Mouse (Mus musculus): ENCODE results near the gene Efemp1. TPM values are rescaled to one million over a fixed set of nuclear protein-coding genes. Genes with fewer than 3 reads are reported as not detected.

Efemp1 gene
- 5.2 and 6.7 TPM in 2 replicates for polyA plus RNA-seq (2016; fragmentation: Nextera tagmentation; extraction: Ambion mirVana)

- Histone ChIP-seq H3K9ac (peak within 1 kb of the TSS; percentile 56), H3K36me3 (replicated peaks) (no peaks in the 10 kb centered on the region), H3K27ac (no peak within 1 kb of the TSS), H3K4me2 (peak within 1 kb of the TSS; percentile 79), H3K27me3 (peaks cover 21% of the 10 kb centered on the region), H3K9me3 (no peaks in the 10 kb centered on the region), H3K4me1 (peaks cover 17% of the 10 kb centered on the region; the same call in 1 of the 2 replicates), H3K4me3 (replicated peaks) (peak within 1 kb of the TSS; percentile 43)
- WGBS: under 1% methylated on average over 28 of the region's 30 CpGs
- ATAC-seq (ENCODE audit: low FRiP score): peak; percentile 88
These were observed at the start of gene Efemp1 for GRCm38 (mm10) chr11:28853102-28853800. Gene Efemp1 (plus strand): TSS chr11:28853204.

- WGBS: 68% methylated on average over 3 of the region's 3 CpGs
- H3K27me3 ChIP-seq: no peaks in the 10 kb centered on the region
- no peak overlapping the region for H3K27ac ChIP-seq
- H3K9me3 ChIP-seq: no peaks in the 10 kb centered on the region
- no peak overlapping the region for H3K4me3 ChIP-seq (replicated peaks)
- ATAC-seq (ENCODE audit: low FRiP score): no peak
- H3K4me2 ChIP-seq: no peak overlapping the region
- H3K9ac ChIP-seq: no peak overlapping the region
- H3K36me3 ChIP-seq (replicated peaks): no peaks in the 10 kb centered on the region
- no peaks in the 10 kb centered on the region for H3K4me1 ChIP-seq
These were observed 44.3 kb upstream of the Efemp1 start for GRCm38 (mm10) chr11:28808685-28809084.

DNA sequence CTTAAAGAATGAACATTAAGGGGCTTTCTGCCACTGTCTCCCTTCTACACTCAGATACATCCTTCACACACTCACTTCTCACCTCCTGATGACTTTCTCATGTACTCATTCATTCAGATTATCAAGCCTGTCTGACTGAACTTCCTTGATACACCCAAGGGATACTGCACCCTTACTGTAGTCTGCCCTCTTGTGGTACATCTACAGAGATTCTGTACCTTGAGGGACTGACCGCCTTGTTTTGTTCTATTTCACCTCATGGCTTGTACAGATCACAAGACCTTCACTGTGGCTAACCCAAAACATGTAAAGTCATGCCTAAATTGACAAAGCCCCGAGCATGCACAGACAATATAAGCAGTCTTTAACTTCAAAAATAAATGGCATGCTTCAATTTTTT, 41.1 kb upstream of the Efemp1 start:
- ATAC-seq (ENCODE audit: low FRiP score): no peak
- Histone ChIP-seq H3K9me3 (no peaks in the 10 kb centered on the region), H3K9ac (no peak overlapping the region), H3K27ac (no peak overlapping the region), H3K4me3 (replicated peaks) (no peak overlapping the region), H3K4me2 (no peak overlapping the region), H3K36me3 (replicated peaks) (no peaks in the 10 kb centered on the region), H3K4me1 (no peaks in the 10 kb centered on the region), H3K27me3 (no peaks in the 10 kb centered on the region)
- WGBS: 74% methylated on average over 2 of the region's 2 CpGs

- H3K9ac ChIP-seq: no peak overlapping the region
- H3K27ac ChIP-seq: no peak overlapping the region
- ATAC-seq (ENCODE audit: low FRiP score): no peak
- no peaks in the 10 kb centered on the region for H3K4me1 ChIP-seq
- no peaks in the 10 kb centered on the region for H3K27me3 ChIP-seq
- H3K4me2 ChIP-seq: no peak overlapping the region
- no peaks in the 10 kb centered on the region for H3K9me3 ChIP-seq
- 77% methylated on average over 2 of the region's 2 CpGs for WGBS
- H3K4me3 ChIP-seq (replicated peaks): no peak overlapping the region
- H3K36me3 ChIP-seq (replicated peaks): no peaks in the 10 kb centered on the region
These were observed 40.4 kb upstream of the Efemp1 start for GRCm38 (mm10) chr11:28812564-28812963.

GRCm38 (mm10) chr11:28817405-28817804, 35.6 kb upstream of the Efemp1 start:
- no peak for ATAC-seq (ENCODE audit: low FRiP score)
- Histone ChIP-seq H3K27ac (no peak overlapping the region), H3K9me3 (no peaks in the 10 kb centered on the region), H3K4me2 (no peak overlapping the region), H3K4me3 (replicated peaks) (no peak overlapping the region), H3K36me3 (replicated peaks) (no peaks in the 10 kb centered on the region), H3K9ac (no peak overlapping the region), H3K27me3 (no peaks in the 10 kb centered on the region), H3K4me1 (no peaks in the 10 kb centered on the region)
- 67% methylated on average over 4 of the region's 4 CpGs for WGBS

- Histone ChIP-seq H3K27ac (no peak overlapping the region), H3K36me3 (replicated peaks) (no peaks in the 10 kb centered on the region), H3K9me3 (no peaks in the 10 kb centered on the region), H3K9ac (no peak overlapping the region), H3K4me1 (no peaks in the 10 kb centered on the region), H3K4me3 (replicated peaks) (no peak overlapping the region), H3K27me3 (no peaks in the 10 kb centered on the region), H3K4me2 (no peak overlapping the region)
- WGBS: 91% methylated on average over 2 of the region's 2 CpGs
- no peak for ATAC-seq (ENCODE audit: low FRiP score)
These were observed 26.1 kb upstream of the Efemp1 start for GRCm38 (mm10) chr11:28826950-28827349.

DNA sequence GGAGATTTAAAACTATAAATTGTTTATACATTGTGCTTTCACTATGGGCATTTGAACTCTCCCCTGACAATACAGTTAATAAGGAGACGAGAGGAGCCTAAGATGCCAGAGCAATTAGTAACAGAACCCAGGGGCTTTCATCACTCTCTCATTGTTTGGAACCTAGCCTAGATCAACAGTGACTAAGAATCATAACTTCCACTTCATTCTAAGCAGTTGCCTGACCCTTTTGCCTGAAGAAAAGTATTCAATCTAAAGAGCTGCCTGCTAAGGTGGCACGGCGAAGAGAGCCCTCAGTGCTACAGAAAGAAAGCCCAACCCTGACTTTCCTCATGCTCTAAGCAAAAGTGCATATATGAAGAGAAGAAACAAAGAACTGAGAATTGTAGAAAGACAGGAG, 19.2 kb upstream of the Efemp1 start:
- Histone ChIP-seq H3K9me3 (no peaks in the 10 kb centered on the region), H3K36me3 (replicated peaks) (no peaks in the 10 kb centered on the region), H3K4me3 (replicated peaks) (no peak overlapping the region), H3K27me3 (no peaks in the 10 kb centered on the region), H3K4me1 (no peaks in the 10 kb centered on the region), H3K27ac (no peak overlapping the region), H3K4me2 (no peak overlapping the region), H3K9ac (no peak overlapping the region)
- WGBS: 33% methylated on average over 3 of the region's 3 CpGs
- no peak for ATAC-seq (ENCODE audit: low FRiP score)

- Histone ChIP-seq H3K4me1 (no peaks in the 10 kb centered on the region), H3K9ac (no peak overlapping the region), H3K4me3 (replicated peaks) (no peak overlapping the region), H3K36me3 (replicated peaks) (no peaks in the 10 kb centered on the region), H3K4me2 (no peak overlapping the region), H3K27me3 (no peaks in the 10 kb centered on the region), H3K27ac (no peak overlapping the region), H3K9me3 (no peaks in the 10 kb centered on the region)
- no peak for ATAC-seq (ENCODE audit: low FRiP score)
These were observed 17.9 kb upstream of the Efemp1 start for GRCm38 (mm10) chr11:28835141-28835540.

- ATAC-seq (ENCODE audit: low FRiP score): no peak
- no peak overlapping the region for H3K9ac ChIP-seq
- H3K4me2 ChIP-seq: no peak overlapping the region
- no peak overlapping the region for H3K27ac ChIP-seq
- H3K4me3 ChIP-seq (replicated peaks): no peak overlapping the region
- peaks cover 17% of the 10 kb centered on the region; the same call in 1 of the 2 replicates for H3K4me1 ChIP-seq
- no peaks in the 10 kb centered on the region for H3K36me3 ChIP-seq (replicated peaks)
- H3K9me3 ChIP-seq: no peaks in the 10 kb centered on the region
- peaks cover 21% of the 10 kb centered on the region for H3K27me3 ChIP-seq
These were observed 3.2 kb upstream of the Efemp1 start for GRCm38 (mm10) chr11:28849841-28850240.

DNA sequence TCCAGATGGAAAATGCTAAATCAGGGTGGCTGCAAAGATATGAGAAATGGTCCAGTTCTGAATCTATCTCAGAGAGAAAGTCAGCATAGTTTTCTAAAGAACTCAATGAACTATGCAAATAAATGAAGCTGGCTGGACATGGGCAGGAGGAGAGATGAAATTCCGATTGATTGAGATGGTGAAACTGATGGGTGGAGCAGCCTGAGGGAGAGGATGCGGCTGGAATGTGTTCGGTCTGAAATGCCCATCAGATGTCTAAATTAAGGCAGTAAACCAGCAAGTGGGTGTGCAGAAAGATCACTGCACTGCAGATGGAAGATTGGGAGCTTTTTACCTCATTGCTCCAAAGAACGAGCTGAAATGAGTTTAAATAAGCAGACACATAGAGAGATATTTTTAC, 1.4 kb upstream of the Efemp1 start:
- Histone ChIP-seq H3K4me1 (peaks cover 17% of the 10 kb centered on the region; the same call in 1 of the 2 replicates), H3K36me3 (replicated peaks) (no peaks in the 10 kb centered on the region), H3K9ac (no peak overlapping the region), H3K4me2 (no peak overlapping the region), H3K27ac (no peak overlapping the region), H3K4me3 (replicated peaks) (no peak overlapping the region), H3K27me3 (peaks cover 21% of the 10 kb centered on the region), H3K9me3 (no peaks in the 10 kb centered on the region)
- WGBS: 72% methylated on average over 4 of the region's 4 CpGs
- ATAC-seq (ENCODE audit: low FRiP score): no peak

- WGBS: 37% methylated on average over 6 of the region's 6 CpGs
These were observed 564 bp upstream of the Efemp1 start for GRCm38 (mm10) chr11:28852361-28852919.

DNA sequence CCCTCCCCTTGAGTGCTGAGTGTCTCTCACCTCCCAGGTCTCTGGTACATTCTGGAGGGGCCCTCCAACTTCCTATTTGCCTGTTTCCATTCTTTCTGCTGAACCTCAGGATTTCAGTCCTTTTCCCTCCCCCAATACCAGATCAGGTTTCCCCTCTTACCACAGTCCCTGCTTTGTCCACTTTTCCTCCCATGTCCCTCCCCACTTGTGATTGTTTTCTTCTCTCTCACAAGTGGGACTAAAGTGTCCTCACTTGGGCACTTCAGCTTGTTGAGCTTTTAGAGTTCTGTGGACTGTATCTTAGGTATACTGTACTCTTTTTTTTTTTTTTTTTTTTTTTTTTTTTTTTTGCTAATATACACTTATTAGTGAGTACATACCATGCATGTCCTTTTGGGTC, 6.1 kb downstream of the Efemp1 start:
- Histone ChIP-seq H3K27me3 (no peaks in the 10 kb centered on the region), H3K4me2 (no peak overlapping the region), H3K9me3 (0 out of 2 replicates have a peak, but pooled peaks cover 3% of the 10 kb centered on the region), H3K9ac (no peak overlapping the region), H3K4me3 (replicated peaks) (no peak overlapping the region), H3K4me1 (no peaks in the 10 kb centered on the region), H3K36me3 (replicated peaks) (no peaks in the 10 kb centered on the region), H3K27ac (no peak overlapping the region)
- no peak for ATAC-seq (ENCODE audit: low FRiP score)

More at GRCm38 (mm10) chr11:28852361-28852919, 564 bp upstream of the Efemp1 start:
- Histone ChIP-seq H3K4me2 (peak overlapping the region; percentile 79), H3K36me3 (replicated peaks) (no peaks in the 10 kb centered on the region), H3K9ac (no peak overlapping the region), H3K27ac (no peak overlapping the region), H3K4me3 (replicated peaks) (peak overlapping the region; percentile 43; the same call in 1 of the 2 replicates), H3K27me3 (peaks cover 21% of the 10 kb centered on the region), H3K4me1 (peaks cover 17% of the 10 kb centered on the region; the same call in 1 of the 2 replicates), H3K9me3 (no peaks in the 10 kb centered on the region)
- ATAC-seq (ENCODE audit: low FRiP score): no peak

GRCm38 (mm10) chr11:28869129-28869528, 16.1 kb downstream of the Efemp1 start:
- no peak overlapping the region for H3K4me2 ChIP-seq
- H3K27me3 ChIP-seq: no peaks in the 10 kb centered on the region
- no peak for ATAC-seq (ENCODE audit: low FRiP score)

More at GRCm38 (mm10) chr11:28869129-28869528, 16.1 kb downstream of the Efemp1 start:
- Histone ChIP-seq H3K9ac (no peak overlapping the region), H3K4me1 (no peaks in the 10 kb centered on the region), H3K36me3 (replicated peaks) (no peaks in the 10 kb centered on the region), H3K9me3 (no peaks in the 10 kb centered on the region), H3K4me3 (replicated peaks) (no peak overlapping the region), H3K27ac (no peak overlapping the region)
- 80% methylated on average over 2 of the region's 2 CpGs for WGBS

Data from forebrain, embryonic 12.5 days (tissue).